Comparison of ENCODE assay signal across 22 mouse cellular contexts in the genomic region with DNA sequence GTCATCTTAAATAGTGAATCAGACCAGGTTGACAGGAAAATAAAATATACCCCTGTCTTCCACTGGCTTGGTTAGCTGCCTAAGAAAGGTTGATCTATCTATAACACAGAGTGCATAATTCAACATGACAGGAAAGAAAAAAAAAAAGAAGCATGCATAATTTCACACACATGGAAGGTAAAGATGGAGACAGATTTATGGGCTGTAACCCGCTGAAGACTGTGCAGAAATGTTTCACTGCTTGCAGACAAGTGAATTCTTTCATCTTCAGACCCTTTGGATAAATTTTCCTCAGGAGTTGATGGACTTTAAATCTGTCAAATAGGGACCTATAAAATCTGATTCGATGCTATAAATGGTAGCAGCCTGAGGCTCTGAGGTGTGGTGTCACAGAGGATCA.
DNase-seq lines count a peak whose midpoint lies in the region; ATAC-seq and TF ChIP-seq lines count a peak whose summit lies in the region.
"Had no signal": no experiment of that assay in that cellular context is flagged by ENCODE, and none has a peak within 500 bp of the region (broad histone marks: within the 10 kb centered on the region; RNA-seq: fewer than 3 reads in every experiment).

No protein-coding gene starts in this region.

- 16% methylated on average over 2 of the region's 2 CpGs for WGBS in kidney, postnatal 0 days
- 20% methylated on average over 2 of the region's 2 CpGs for WGBS in kidney, embryonic 14.5 days

- no peaks in the 10 kb centered on the region for H3K27me3 ChIP-seq in kidney, postnatal 0 days (ENCODE audit: insufficient read depth, low read length)
- no peaks in the 10 kb centered on the region for H3K27me3 ChIP-seq in kidney, embryonic 14.5 days (ENCODE audit: control insufficient read depth, insufficient read depth, low read length)
- H3K27me3 ChIP-seq: CH12.LX; embryonic facial prominence, embryonic 13.5 days; forebrain, embryonic 12.5 days; hindbrain, embryonic 12.5 days had no signal

- no peak overlapping the region for H3K4me2 ChIP-seq in kidney, postnatal 0 days (ENCODE audit: low read length)
- H3K4me2 ChIP-seq in kidney, embryonic 14.5 days (replicated peaks; ENCODE audit: low read depth, low read length): no peak overlapping the region
- H3K4me2 ChIP-seq: embryonic facial prominence, embryonic 13.5 days; forebrain, embryonic 12.5 days; hindbrain, embryonic 12.5 days had no signal

- no peaks in the 10 kb centered on the region for H3K36me3 ChIP-seq in kidney, postnatal 0 days (ENCODE audit: insufficient read depth, low read length)
- H3K36me3 ChIP-seq in kidney, embryonic 14.5 days (ENCODE audit: control insufficient read depth, insufficient read depth, low read length): no peaks in the 10 kb centered on the region
- H3K36me3 ChIP-seq: embryonic facial prominence, embryonic 13.5 days; forebrain, embryonic 12.5 days; heart, embryonic 10.5 days; hindbrain, embryonic 12.5 days had no signal

- DNase-seq in kidney, postnatal 0 days (ENCODE audit: low spot score): peak; percentile 4
- peak; percentile 5 for DNase-seq in brain, embryonic 14.5 days (ENCODE audit: low read depth)
- peak; percentile 47 for DNase-seq in forelimb bud, embryonic 11.5 days (ENCODE audit: low read depth, low spot score)
- peak; percentile 74 for DNase-seq in mesoderm, embryonic 11.5 days (ENCODE audit: low read depth, low spot score)
- DNase-seq in gastrocnemius, adult 8-10 months (ENCODE audit: low spot score in 2 of 2): no peak
- DNase-seq: adrenal gland, postnatal 14 days; cerebellum, adult 2 months; cerebellum, postnatal 14 days; forebrain, postnatal 0 days; gastrocnemius, postnatal 10 days; heart, adult 18-20 months; heart, postnatal 10 days; heart, postnatal 4 days had no signal

- no peak for TF ChIP-seq CTCF in kidney, postnatal 0 days (IDR thresholded peaks at IDR 0.05; ENCODE audit: low read depth)
- TF ChIP-seq CTCF in brain, embryonic 14.5 days (IDR thresholded peaks at IDR 0.05; ENCODE audit: borderline replicate concordance, extremely low read depth, insufficient read depth, insufficient read length): no peak

- H3K27ac ChIP-seq in kidney, postnatal 0 days: no peak overlapping the region
- H3K27ac ChIP-seq in kidney, embryonic 14.5 days (ENCODE audit: low read depth, low read length): no peak overlapping the region
- H3K27ac ChIP-seq: embryonic facial prominence, embryonic 13.5 days; forebrain, embryonic 12.5 days; heart, embryonic 10.5 days; hindbrain, embryonic 12.5 days had no signal

- no peaks in the 10 kb centered on the region for H3K9me3 ChIP-seq in kidney, postnatal 0 days (replicated peaks; ENCODE audit: low read length)
- H3K9me3 ChIP-seq in kidney, embryonic 14.5 days (ENCODE audit: control insufficient read depth, low read length): no peaks in the 10 kb centered on the region
- H3K9me3 ChIP-seq: embryonic facial prominence, embryonic 13.5 days; forebrain, embryonic 12.5 days; heart, embryonic 10.5 days; hindbrain, embryonic 12.5 days had no signal

- TF ChIP-seq POLR2A in brain, embryonic 14.5 days (IDR thresholded peaks at IDR 0.05; ENCODE audit: borderline replicate concordance, extremely low read depth, insufficient read depth, insufficient read length, poor library complexity, severe bottlenecking): no peak

- no peaks in the 10 kb centered on the region for H3K4me1 ChIP-seq in kidney, postnatal 0 days (replicated peaks; ENCODE audit: insufficient read depth, low read length)
- H3K4me1 ChIP-seq in kidney, embryonic 14.5 days (ENCODE audit: control insufficient read depth, insufficient read depth, low read length): no peaks in the 10 kb centered on the region
- H3K4me1 ChIP-seq: embryonic facial prominence, embryonic 13.5 days; forebrain, embryonic 12.5 days; hindbrain, embryonic 12.5 days had no signal

- no peak for ATAC-seq in kidney, postnatal 0 days (replicated peaks; ENCODE audit: low FRiP score, low read depth)
- ATAC-seq in kidney, embryonic 14.5 days (ENCODE audit: low FRiP score, low TSS enrichment): no peak
- ATAC-seq: activated CD4-positive, CD25-positive, alpha-beta regulatory T cell, adult 4 months; forebrain, postnatal 0 days; hindbrain, embryonic 16.5 days; Patski had no signal

- H3K4me3 ChIP-seq in kidney, postnatal 0 days (replicated peaks; ENCODE audit: low read depth, low read length): no peak overlapping the region
- H3K4me3 ChIP-seq in kidney, embryonic 14.5 days (ENCODE audit: low read length): no peak overlapping the region
- H3K4me3 ChIP-seq: embryonic facial prominence, embryonic 13.5 days; forebrain, embryonic 12.5 days; heart, embryonic 10.5 days; hindbrain, embryonic 12.5 days had no signal

- no peak overlapping the region for H3K9ac ChIP-seq in kidney, postnatal 0 days (ENCODE audit: low read depth, low read length)
- no peak overlapping the region for H3K9ac ChIP-seq in kidney, embryonic 14.5 days (ENCODE audit: low read depth, low read length)
- H3K9ac ChIP-seq: embryonic facial prominence, embryonic 13.5 days; forebrain, embryonic 12.5 days; forebrain, postnatal 0 days; hindbrain, embryonic 12.5 days had no signal

Comparison
In these comparisons a context has a peak if more than half of its experiments do, and no peak if none do; other contexts are left out.
1. DNase-seq: peak in kidney, postnatal 0 days (single experiment), brain, embryonic 14.5 days (single experiment), forelimb bud, embryonic 11.5 days (single experiment) and mesoderm, embryonic 11.5 days (single experiment); none in gastrocnemius, adult 8-10 months (0 of 2).